ENCODE assay signal across 8 mouse cellular contexts in the genomic region with DNA sequence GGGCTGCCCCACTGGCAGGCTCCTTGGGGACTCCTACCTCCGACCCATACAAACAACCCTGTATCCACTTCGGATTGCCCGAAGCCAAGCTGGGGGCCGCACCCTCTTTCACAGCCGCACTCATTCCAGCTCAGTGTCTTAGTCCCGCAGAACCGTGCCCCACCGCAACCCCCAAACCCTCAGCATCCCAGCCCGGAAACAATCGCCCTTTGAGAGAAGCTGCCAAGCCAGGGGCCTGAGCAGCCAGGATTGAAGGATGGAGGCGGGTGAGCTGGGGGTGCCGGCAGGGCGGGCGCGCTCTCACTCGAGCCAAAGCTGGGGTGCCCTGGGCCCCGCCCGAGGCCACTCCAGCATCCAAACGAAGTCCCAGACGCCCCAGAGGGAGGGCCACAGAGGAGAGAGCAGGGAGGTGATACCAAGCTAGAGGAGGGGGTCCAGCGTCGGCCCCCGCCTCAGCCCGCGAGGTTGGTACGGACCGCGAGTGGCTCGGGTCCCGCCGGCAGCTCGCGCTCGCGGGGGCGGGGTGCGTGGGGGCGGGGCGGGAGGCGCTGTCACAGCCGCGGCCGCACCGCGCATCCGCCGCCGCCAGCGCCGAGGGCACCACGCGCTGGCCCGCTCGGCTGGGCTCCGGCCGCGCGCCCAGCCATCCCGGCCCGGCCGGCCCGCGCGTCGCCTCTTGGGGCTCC. TPM values are rescaled to one million over a fixed set of nuclear protein-coding genes. Genes with fewer than 3 reads are reported as not detected.
DNase-seq lines count a peak whose midpoint lies in the region; ATAC-seq and TF ChIP-seq lines count a peak whose summit lies in the region.

TSS of gene B3gat1 (plus strand) at position 523 of the 686 bp plus-strand sequence.

- H3K4me2 ChIP-seq in kidney, embryonic 15.5 days = peak within 1 kb of the TSS; percentile 91
- peak within 1 kb of the TSS; percentile 85 for H3K4me2 ChIP-seq in forebrain, postnatal 0 days (ENCODE audit: low read depth)
- H3K4me2 ChIP-seq in neural tube, embryonic 11.5 days (ENCODE audit: low read depth) = peak within 1 kb of the TSS; percentile 91

- H3K9me3 ChIP-seq in kidney, embryonic 15.5 days (replicated peaks) = no peaks in the 10 kb centered on the region
- no peaks in the 10 kb centered on the region for H3K9me3 ChIP-seq in forebrain, postnatal 0 days (ENCODE audit: low read length)
- H3K9me3 ChIP-seq in neural tube, embryonic 11.5 days (ENCODE audit: control insufficient read depth, low read length) = no peaks in the 10 kb centered on the region

- peak within 1 kb of the TSS; percentile 49 for H3K4me3 ChIP-seq in kidney, embryonic 15.5 days (replicated peaks)
- peak within 1 kb of the TSS; percentile 96 for H3K4me3 ChIP-seq in forebrain, postnatal 0 days (ENCODE audit: low read depth, low read length)
- H3K4me3 ChIP-seq in left cerebral cortex, adult 2 months = peak within 1 kb of the TSS; percentile 78
- H3K4me3 ChIP-seq in neural tube, embryonic 11.5 days (ENCODE audit: low read depth, low read length) = peak within 1 kb of the TSS; percentile 74

- no peaks in the 10 kb centered on the region for H3K36me3 ChIP-seq in kidney, embryonic 15.5 days
- H3K36me3 ChIP-seq in forebrain, postnatal 0 days (ENCODE audit: insufficient read depth) = no peaks in the 10 kb centered on the region
- H3K36me3 ChIP-seq in neural tube, embryonic 11.5 days (ENCODE audit: control insufficient read depth, insufficient read depth, low read length) = no peaks in the 10 kb centered on the region

- 3% methylated on average over 52 of the region's 65 CpGs for WGBS in kidney, embryonic 15.5 days
- under 1% methylated on average over 42 of the region's 65 CpGs for WGBS in forebrain, postnatal 0 days
- WGBS in neural tube, embryonic 11.5 days = 3% methylated on average over 16 of the region's 65 CpGs

- H3K27ac ChIP-seq in kidney, embryonic 15.5 days = no peak within 1 kb of the TSS
- peak within 1 kb of the TSS; percentile 93 for H3K27ac ChIP-seq in forebrain, postnatal 0 days (ENCODE audit: low read depth, low read length)
- peak within 1 kb of the TSS; percentile 96 for H3K27ac ChIP-seq in left cerebral cortex, adult 2 months
- no peak within 1 kb of the TSS for H3K27ac ChIP-seq in neural tube, embryonic 11.5 days (ENCODE audit: low read depth, low read length)

- no peak for TF ChIP-seq CTCF in forebrain, postnatal 0 days (IDR thresholded peaks at IDR 0.05; ENCODE audit: low read depth)
- TF ChIP-seq CTCF in left cerebral cortex, adult 2 months (IDR thresholded peaks at IDR 0.05) = no peak

- peaks cover 54% of the 10 kb centered on the region for H3K27me3 ChIP-seq in kidney, embryonic 15.5 days
- H3K27me3 ChIP-seq in forebrain, postnatal 0 days (ENCODE audit: insufficient read depth, low read length) = no peaks in the 10 kb centered on the region
- peaks cover 6% of the 10 kb centered on the region; the same call in 1 of the 2 replicates for H3K27me3 ChIP-seq in neural tube, embryonic 11.5 days (ENCODE audit: control insufficient read depth, insufficient read depth, low read length)

- intact Hi-C loops in left cerebral cortex, adult 2 months (cut with DNase I) = loop anchor here (5.0 to 10.0 kb wide), 2 partner anchors 186 to 339 kb away; no protein-coding TSS in a partner anchor

- peak; percentile 82 for ATAC-seq in kidney, embryonic 15.5 days (replicated peaks; ENCODE audit: low FRiP score)
- ATAC-seq in forebrain, postnatal 0 days = peak; percentile 91
- ATAC-seq in neural tube, embryonic 11.5 days (ENCODE audit: insufficient read depth, low FRiP score, low TSS enrichment) = peak; percentile 89

- DNase-seq in kidney, adult 8-10 months = no peak
- DNase-seq in cerebellum, adult 9-11 months = peak; percentile 21
- DNase-seq in forebrain, postnatal 0 days = peak; percentile 89
- DNase-seq in left cerebral cortex, adult 2 months (ENCODE audit: extremely low spot score in 1 of 2, low spot score in 2 of 2) = peak; percentile 63 to 68
- DNase-seq in neural tube, embryonic 11.5 days (ENCODE audit: low spot score) = peak; percentile 81
- DNase-seq in urinary bladder, postnatal 10 days (ENCODE audit: low spot score) = no peak
- DNase-seq in thymus, adult 18-20 months = no peak

- no peak within 1 kb of the TSS for H3K9ac ChIP-seq in kidney, embryonic 15.5 days
- peak within 1 kb of the TSS; percentile 94 for H3K9ac ChIP-seq in forebrain, postnatal 0 days
- peak within 1 kb of the TSS; percentile 86 for H3K9ac ChIP-seq in neural tube, embryonic 11.5 days (ENCODE audit: low read length)

- H3K4me1 ChIP-seq in kidney, embryonic 15.5 days = peaks cover 8% of the 10 kb centered on the region
- peaks cover 29% of the 10 kb centered on the region for H3K4me1 ChIP-seq in forebrain, postnatal 0 days (ENCODE audit: insufficient read depth)
- no peaks in the 10 kb centered on the region for H3K4me1 ChIP-seq in neural tube, embryonic 11.5 days (ENCODE audit: control insufficient read depth, insufficient read depth, low read length)

RNA-seq across cellular contexts. Expression of gene B3gat1, which starts in this region (rescaled TPM):
- 0.15 and 0.21 TPM in 2 replicates for polyA plus RNA-seq in kidney, embryonic 15.5 days (2015; fragmentation: Nextera tagmentation; extraction: Ambion mirVana)
- 141 and 149 TPM in 2 replicates for total RNA-seq in forebrain, postnatal 0 days (2014; rRNA removed)
- 40.0 and 42.0 TPM in 2 replicates for polyA plus RNA-seq in forebrain, postnatal 0 days (2015; fragmentation: Nextera tagmentation; extraction: Ambion mirVana)
- 100 to 1,000 TPM; 212 to 225 TPM for total RNA-seq in left cerebral cortex, adult 2 months (2021)
- polyA plus RNA-seq in neural tube, embryonic 11.5 days (2014; fragmentation: Nextera tagmentation; extraction: Ambion mirVana) = 5.9 and 7.2 TPM in 2 replicates

Comparison
In these comparisons a context has a peak if more than half of its experiments do, and no peak if none do; other contexts are left out.
1. Peak in ATAC-seq, H3K4me3 ChIP-seq and H3K4me2 ChIP-seq in kidney, embryonic 15.5 days; RNA of the gene not detected or under 1 TPM.
2. H3K27ac ChIP-seq: peak in forebrain, postnatal 0 days (single experiment) and left cerebral cortex, adult 2 months (single experiment); none in kidney, embryonic 15.5 days (single experiment) and neural tube, embryonic 11.5 days (single experiment).
3. DNase-seq: peak in cerebellum, adult 9-11 months (single experiment), forebrain, postnatal 0 days (single experiment), left cerebral cortex, adult 2 months (2 of 2) and neural tube, embryonic 11.5 days (single experiment); none in kidney, adult 8-10 months (0 of 2), urinary bladder, postnatal 10 days (single experiment) and thymus, adult 18-20 months (0 of 2).
4. Peak in every context shown above with its lines, with median percentiles within 50 percentile points of each other: ATAC-seq, H3K4me2 ChIP-seq and H3K4me3 ChIP-seq.